Mouse (Mus musculus) heart, adult 2 months (tissue): Measurements from ENCODE around the gene Pfn5. TPM values are rescaled to one million over a fixed set of nuclear protein-coding genes. Genes with fewer than 3 reads are reported as not detected.
"Not testable (repeated sequence)": the region's sequence is repeated elsewhere in the genome, so short reads cannot be mapped to it uniquely, and the experiment has no call there.

ENCODE experiments used
- DNase-seq, 2 experiments: peaks; one replicate each; pipeline ENCODE4 v3.0.0; 2021
- H3K27ac ChIP-seq: fragments of 200-600 bp; 2 replicates; pipeline ENCODE4 v1.8.1; 2022
- H3K27me3 ChIP-seq: fragments of 200-500 bp; 2 replicates; pipeline ENCODE4 v1.6.1; 2012; ENCODE audit warnings: mild to moderate bottlenecking, low read length, inconsistent platforms, mixed read lengths; ENCODE audit not compliant: control insufficient read depth, insufficient read depth
- H3K36me3 ChIP-seq: fragments of 200-500 bp; 2 replicates; pipeline ENCODE4 v1.6.1; 2012; ENCODE audit warnings: low read length, inconsistent platforms; ENCODE audit not compliant: control insufficient read depth, insufficient read depth
- H3K4me1 ChIP-seq: fragments of 200-500 bp; 2 replicates; pipeline ENCODE4 v1.6.1; 2011; ENCODE audit warnings: low read length; ENCODE audit not compliant: control insufficient read depth, insufficient read depth
- H3K4me3 ChIP-seq: fragments of 200-600 bp; 2 replicates; pipeline ENCODE4 v1.8.1; 2022
- H3K79me2 ChIP-seq: fragments of 200-500 bp; replicated peaks from 2 replicates; pipeline ENCODE4 v1.6.1; 2012; ENCODE audit warnings: mild to moderate bottlenecking, inconsistent platforms, low read length, moderate library complexity, mixed read lengths; ENCODE audit not compliant: control insufficient read depth, insufficient read depth
- H3K9ac ChIP-seq: fragments of 200-500 bp; 2 replicates; pipeline ENCODE4 v1.6.1; 2012; ENCODE audit warnings: low read depth, mild to moderate bottlenecking, control low read depth, inconsistent platforms, low read length, mixed read lengths
- CTCF ChIP-seq: fragments of 200-600 bp; IDR thresholded peaks from 2 replicates; pipeline ENCODE4 v1.8.1; 2022; ENCODE audit warnings: antibody characterized with exemption, mild to moderate bottlenecking, moderate library complexity
- EP300 ChIP-seq: fragments of 200-500 bp; IDR thresholded peaks from 2 replicates; pipeline ENCODE4 v1.6.1; 2011; ENCODE audit warnings: low read depth, low read length, control low read depth; ENCODE audit not compliant: insufficient read depth
- POLR2A ChIP-seq: fragments of 200-500 bp; IDR thresholded peaks from 2 replicates; pipeline ENCODE4 v1.6.1; 2011; ENCODE audit warnings: mild to moderate bottlenecking, low read depth, low read length, control low read depth; ENCODE audit not compliant: insufficient read depth
- WGBS: fragments of 180-500 bp; shearing (Covaris S2); methylation state at CpG from one replicate; pipeline ENCODE4 v1.1.7; 2018; 5-methylcytosine and 5-hydroxymethylcytosine counted together
- intact Hi-C: fragments of 180-260 bp; cut with DNase I; formaldehyde crosslinking; loops from one replicate; pipeline ENCODE4 v1.15.1; 2025
- long read RNA-seq: library from polyadenylated mRNA; stranded (forward); transcript quantifications from one replicate; pipeline ENCODE4 v2.0.0, GENCODE M21; 2021
- polyA plus RNA-seq: library from polyadenylated mRNA; depleted of rRNA; stranded (reverse); fragments of >200 nt; gene quantifications from 2 replicates; pipeline ENCODE4 v1.2.3, GENCODE M21; 2012; rRNA removed
- total RNA-seq, 2 experiments: library from RNA; stranded (reverse); gene quantifications; 2 replicates each; pipeline ENCODE4 v1.2.3; 2021

Pfn5 gene
- total RNA-seq (not detected), polyA plus RNA-seq (not detected in 2 replicates)
- long read RNA-seq, result 0 reads

- intact Hi-C loops, result no loop called here
- no peak for DNase-seq
- no peak within 1 kb of the TSS for H3K9ac ChIP-seq
- H3K36me3 ChIP-seq, result no peaks in the 10 kb centered on the region
- no peak within 1 kb of the TSS for H3K27ac ChIP-seq
- H3K79me2 ChIP-seq, result no peaks in the 10 kb centered on the region
- H3K4me3 ChIP-seq, result no peak within 1 kb of the TSS
- H3K4me1 ChIP-seq, result no peaks in the 10 kb centered on the region
- WGBS, result 67% methylated on average over 2 of the region's 2 CpGs
- H3K27me3 ChIP-seq, result no peaks in the 10 kb centered on the region
- TF ChIP-seq CTCF (no peak), POLR2A (no peak), EP300 (no peak)
Observed at GRCm38 (mm10) chrX:95557887-95558286, at the start of gene Pfn5, which contains the start of gene Asb12. Gene Pfn5 (plus strand): TSS chrX:95558104. Gene Asb12 (minus strand): TSS chrX:95557987.

DNA sequence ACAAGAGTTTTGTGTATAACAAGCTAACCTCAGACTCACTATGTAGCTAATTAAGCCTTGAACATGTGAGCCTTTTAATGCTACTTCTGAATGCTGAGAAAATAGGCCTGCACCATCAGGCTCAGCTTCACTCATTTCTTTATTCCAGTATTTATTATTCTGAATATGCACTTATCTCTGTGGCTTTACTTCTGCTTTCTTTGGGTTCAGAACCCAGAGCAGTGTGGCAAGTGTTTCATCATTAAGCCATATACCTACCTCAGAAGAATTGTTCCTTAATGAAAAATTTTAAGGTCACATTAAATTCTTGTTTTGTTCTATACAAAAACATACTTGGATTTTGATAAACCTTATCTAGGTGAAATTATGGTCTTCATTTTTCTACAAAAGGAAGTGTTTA lies 34.0 kb upstream of the Pfn5 start:
- intact Hi-C loops, result no loop called here
- no peak overlapping the region for H3K9ac ChIP-seq
- DNase-seq, result no peak
- no peaks in the 10 kb centered on the region for H3K4me1 ChIP-seq
- no peaks in the 10 kb centered on the region for H3K79me2 ChIP-seq
- no peak overlapping the region for H3K4me3 ChIP-seq
- no peaks in the 10 kb centered on the region for H3K27me3 ChIP-seq
- no peaks in the 10 kb centered on the region for H3K36me3 ChIP-seq
- TF ChIP-seq EP300 (no peak), POLR2A (no peak), CTCF (no peak)
- no peak overlapping the region for H3K27ac ChIP-seq

- DNase-seq, result no peak
- TF ChIP-seq POLR2A (no peak), CTCF (no peak), EP300 (no peak)
Observed at GRCm38 (mm10) chrX:95525166-95525565, 32.7 kb upstream of the Pfn5 start.

GRCm38 (mm10) chrX:95535493-95535892 lies 22.4 kb upstream of the Pfn5 start:
- H3K27ac ChIP-seq, H3K9ac ChIP-seq, intact Hi-C loops, H3K27me3 ChIP-seq, H3K79me2 ChIP-seq, H3K36me3 ChIP-seq, H3K4me3 ChIP-seq, H3K4me1 ChIP-seq, DNase-seq: not testable (repeated sequence)
- 75% methylated on average over 2 of the region's 2 CpGs for WGBS

More at GRCm38 (mm10) chrX:95525166-95525565, 32.7 kb upstream of the Pfn5 start:
- 66% methylated on average over 2 of the region's 2 CpGs for WGBS
- Histone ChIP-seq H3K36me3 (no peaks in the 10 kb centered on the region), H3K79me2 (no peaks in the 10 kb centered on the region), H3K9ac (no peak overlapping the region), H3K4me1 (no peaks in the 10 kb centered on the region), H3K4me3 (no peak overlapping the region), H3K27ac (no peak overlapping the region), H3K27me3 (no peaks in the 10 kb centered on the region)
- intact Hi-C loops, result no loop called here

- DNase-seq, result no peak
- Histone ChIP-seq H3K4me3 (no peak overlapping the region), H3K27ac (no peak overlapping the region), H3K36me3 (no peaks in the 10 kb centered on the region), H3K4me1 (no peaks in the 10 kb centered on the region), H3K79me2 (no peaks in the 10 kb centered on the region), H3K9ac (no peak overlapping the region), H3K27me3 (no peaks in the 10 kb centered on the region)
- TF ChIP-seq POLR2A (no peak), CTCF (no peak), EP300 (no peak)
- 55% methylated on average over 4 of the region's 4 CpGs for WGBS
- intact Hi-C loops, result no loop called here
Observed at GRCm38 (mm10) chrX:95554321-95554720, 3.6 kb upstream of the Pfn5 start.

DNA sequence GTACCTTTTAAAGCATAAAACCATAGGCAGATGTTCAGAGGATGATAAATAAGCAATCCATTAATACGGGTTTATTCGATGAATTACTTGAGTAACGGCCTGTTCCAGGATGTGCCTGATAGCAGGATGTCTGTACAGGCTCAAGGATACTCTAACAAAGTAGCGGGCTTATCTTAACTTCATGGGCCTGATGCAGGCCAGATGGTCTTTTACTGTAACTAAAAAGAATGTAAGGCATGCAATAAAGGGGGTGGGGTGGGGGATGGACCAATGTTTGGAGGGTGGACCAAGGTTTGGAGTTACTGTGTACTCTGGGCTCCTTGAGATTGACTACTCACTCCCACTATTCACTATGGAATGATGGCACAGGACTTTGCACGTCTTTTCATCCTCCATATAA lies 42.7 kb downstream of the Pfn5 start:
- H3K9ac ChIP-seq, result no peak overlapping the region
- no peak for TF ChIP-seq EP300
- TF ChIP-seq CTCF, result no peak
- no peak for TF ChIP-seq POLR2A
- 43% methylated on average over 5 of the region's 5 CpGs for WGBS
- no peaks in the 10 kb centered on the region for H3K36me3 ChIP-seq
- no peak overlapping the region for H3K4me3 ChIP-seq
- H3K27me3 ChIP-seq, result no peaks in the 10 kb centered on the region
- no peak overlapping the region for H3K27ac ChIP-seq
- DNase-seq, result no peak
- H3K4me1 ChIP-seq, result no peaks in the 10 kb centered on the region
- H3K79me2 ChIP-seq, result no peaks in the 10 kb centered on the region
- intact Hi-C loops, result no loop called here

Other genes starting within 250 kb of the Pfn5 start
- gene Amer1, start 113.2 kb upstream of the Pfn5 start, total RNA-seq, result 1 to 10 TPM; 3.4 to 4.9 TPM
- 1.7 and 3.0 TPM in 2 replicates for gene Amer1, start 113.2 kb upstream of the Pfn5 start, polyA plus RNA-seq
- 10 to 100 TPM; 10.1 to 12.7 TPM for gene Asb12, start 117 bp upstream of the Pfn5 start, total RNA-seq
- 15.7 and 23.0 TPM in 2 replicates for gene Asb12, start 117 bp upstream of the Pfn5 start, polyA plus RNA-seq
- 1 to 10 TPM; 1.0 to 1.3 TPM for gene Zc4h2, start 100.4 kb downstream of the Pfn5 start, total RNA-seq
- gene Zc4h2, start 100.4 kb downstream of the Pfn5 start, polyA plus RNA-seq, result 0.82 and 2.2 TPM in 2 replicates
- gene Zc3h12b, start 153.6 kb downstream of the Pfn5 start, total RNA-seq, result 1 to 10 TPM in 1 of 2 experiments, under 1 TPM in 1; 0.73 to 1.2 TPM
- 0.32 and 0.51 TPM in 2 replicates for gene Zc3h12b, start 153.6 kb downstream of the Pfn5 start, polyA plus RNA-seq